Mouse (Mus musculus): ENCODE results near the gene Sv2a.

Sv2a gene

GRCm38 (mm10) chr3:96180727-96181477 lies at the start of gene Sv2a:
TSS of gene Sv2a (plus strand) at chr3:96181151.
- peak; percentile 59 to 70 for DNase-seq (ENCODE audit: low spot score in 2 of 2)

- DNase-seq (ENCODE audit: low spot score in 2 of 2) = no peak
Observed at GRCm38 (mm10) chr3:96132478-96132877, 48.5 kb upstream of the Sv2a start.

- no peak for DNase-seq (ENCODE audit: low spot score in 2 of 2)
Observed at GRCm38 (mm10) chr3:96133327-96133905, 47.5 kb upstream of the Sv2a start.

GRCm38 (mm10) chr3:96135011-96135410 lies 45.9 kb upstream of the Sv2a start:
- DNase-seq (ENCODE audit: low spot score in 2 of 2) = no peak

- peak in 1 of 2 experiments; percentile 35 for DNase-seq (ENCODE audit: low spot score in 2 of 2)
Observed at GRCm38 (mm10) chr3:96147950-96148349, 33.0 kb upstream of the Sv2a start.

DNA sequence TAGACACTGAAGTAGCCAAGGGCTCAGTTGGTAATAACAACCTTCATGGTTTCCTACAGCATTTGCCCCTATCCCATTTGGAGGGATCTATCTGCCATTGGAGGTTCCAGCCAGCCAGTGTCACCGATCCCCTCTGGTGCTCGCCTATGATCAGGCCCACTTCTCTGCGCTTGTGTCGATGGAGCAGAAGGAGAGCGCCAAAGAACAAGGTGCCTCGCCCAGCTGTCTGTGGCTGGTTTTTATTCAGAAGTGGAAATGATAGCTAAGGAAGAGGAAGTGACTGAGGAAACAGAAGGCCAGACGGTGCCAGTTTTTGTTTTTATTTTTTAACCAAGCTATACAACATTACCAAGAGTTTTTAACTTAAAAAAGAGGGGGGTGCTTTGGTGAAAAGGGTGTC lies 29.1 kb upstream of the Sv2a start:
- DNase-seq (ENCODE audit: low spot score in 2 of 2) = no peak

- DNase-seq (ENCODE audit: low spot score in 2 of 2) = no peak
Observed at GRCm38 (mm10) chr3:96152611-96153010, 28.3 kb upstream of the Sv2a start.

- DNase-seq (ENCODE audit: low spot score in 2 of 2) = no peak
Observed at GRCm38 (mm10) chr3:96155501-96155900, 25.4 kb upstream of the Sv2a start.

DNA sequence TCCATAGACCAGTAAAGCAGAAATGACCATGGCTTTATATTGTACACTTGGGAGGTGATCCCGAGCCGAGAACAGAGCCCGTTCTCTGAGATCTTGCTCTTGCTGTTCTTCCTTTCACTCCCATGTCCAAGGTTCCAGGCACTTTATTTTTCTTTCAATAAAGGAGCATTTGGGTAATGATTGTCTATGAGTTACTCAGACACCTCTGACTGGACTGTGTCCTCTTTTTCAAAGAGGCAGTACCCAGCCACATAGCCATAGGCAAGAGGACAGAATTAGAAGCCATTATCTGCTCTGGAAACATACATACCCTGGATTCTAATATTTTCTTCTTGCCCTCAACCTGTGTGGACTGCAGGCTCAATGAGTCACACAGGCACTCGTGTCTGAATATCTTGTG lies 21.1 kb upstream of the Sv2a start:
- no peak for DNase-seq (ENCODE audit: low spot score in 2 of 2)

DNA sequence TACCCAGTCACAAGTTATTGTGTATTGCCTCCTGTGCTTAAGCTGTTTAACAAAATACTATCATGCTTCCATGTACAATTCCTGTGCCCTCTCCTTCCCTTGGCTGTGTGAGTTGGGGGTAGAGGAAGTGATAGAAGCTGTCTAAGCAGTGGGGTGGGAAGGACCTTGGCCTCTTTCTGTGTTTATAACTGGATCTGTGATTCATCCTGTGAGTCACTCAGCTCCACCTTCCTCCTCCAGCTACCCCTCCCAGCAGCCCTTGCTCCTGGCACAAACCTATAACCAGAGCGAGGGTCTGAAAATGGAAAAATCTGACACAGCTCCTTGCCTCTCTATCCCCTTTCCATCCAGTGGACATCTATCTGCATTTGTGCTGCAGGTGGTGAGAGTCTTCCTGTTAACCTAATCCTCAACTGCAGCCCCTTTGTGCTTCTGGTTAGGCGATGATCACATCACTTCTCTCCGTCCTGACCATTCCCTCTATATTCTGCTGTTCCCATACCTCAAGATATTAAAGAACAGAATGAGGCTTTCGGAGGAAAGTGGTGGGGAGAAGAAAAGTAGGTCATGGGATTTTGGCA lies 20.6 kb upstream of the Sv2a start:
- DNase-seq (ENCODE audit: low spot score in 2 of 2) = no peak

- DNase-seq (ENCODE audit: low spot score in 2 of 2) = no peak
Observed at GRCm38 (mm10) chr3:96160803-96161516, 20.0 kb upstream of the Sv2a start.

- DNase-seq (ENCODE audit: low spot score in 2 of 2) = no peak
Observed at GRCm38 (mm10) chr3:96161869-96162840, 18.8 kb upstream of the Sv2a start, which contains the start of gene Mtmr11. TSS of gene Mtmr11 (plus strand) at chr3:96162004.

DNA sequence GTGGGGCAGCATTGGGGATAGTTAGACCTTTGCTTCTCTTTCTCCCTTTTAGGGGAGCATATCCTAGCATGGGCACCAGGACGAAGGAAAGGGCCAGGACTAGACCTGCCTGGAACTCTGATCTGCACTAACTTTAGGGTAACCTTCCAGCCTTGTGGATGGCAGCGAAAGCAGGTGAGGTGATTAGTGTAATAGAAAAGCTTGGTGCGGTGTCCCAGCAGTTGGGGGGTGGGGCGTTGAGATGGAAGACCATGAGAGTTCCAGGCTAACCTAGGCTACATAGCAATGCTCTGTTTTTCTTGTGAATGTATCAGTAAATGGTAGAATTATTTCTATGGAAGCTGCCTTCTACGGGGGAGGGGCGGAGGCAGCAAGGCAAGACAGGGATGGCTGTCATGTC lies 17.9 kb upstream of the Sv2a start:
- DNase-seq (ENCODE audit: low spot score in 2 of 2) = no peak

DNA sequence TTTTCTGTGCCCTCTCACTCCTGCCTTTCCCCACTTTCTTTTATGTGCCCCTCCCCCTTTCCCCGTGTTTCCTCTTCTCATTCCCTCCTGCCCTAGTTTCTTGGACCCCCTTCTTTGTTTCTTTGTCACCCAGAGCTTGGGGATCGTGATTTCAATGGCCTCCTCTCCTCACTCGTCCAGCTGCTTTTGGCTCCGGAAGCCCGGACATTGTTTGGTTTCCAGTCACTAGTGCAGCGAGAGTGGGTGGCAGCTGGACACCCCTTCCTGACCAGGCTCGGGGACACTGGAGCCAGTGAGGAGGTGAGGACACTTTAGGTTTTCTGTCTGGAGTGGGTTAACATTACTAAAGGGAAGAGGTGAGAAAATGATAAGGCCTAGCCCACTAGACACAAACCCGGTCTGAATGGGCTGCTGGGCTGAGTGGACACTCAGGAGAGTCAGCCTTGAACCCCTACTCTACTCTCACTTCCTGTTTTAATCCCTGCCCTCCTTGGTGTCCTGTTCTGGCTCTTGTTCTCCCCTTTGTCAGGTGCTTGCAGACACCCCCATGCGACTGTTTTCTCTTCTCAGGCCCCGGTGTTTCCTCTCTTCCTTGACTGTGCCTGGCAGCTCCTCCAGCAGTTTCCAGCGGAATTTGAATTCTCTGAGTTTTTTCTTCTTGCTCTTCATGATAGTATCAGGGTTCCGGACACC lies 12.3 kb upstream of the Sv2a start:
- no peak for DNase-seq (ENCODE audit: low spot score in 2 of 2)

DNA sequence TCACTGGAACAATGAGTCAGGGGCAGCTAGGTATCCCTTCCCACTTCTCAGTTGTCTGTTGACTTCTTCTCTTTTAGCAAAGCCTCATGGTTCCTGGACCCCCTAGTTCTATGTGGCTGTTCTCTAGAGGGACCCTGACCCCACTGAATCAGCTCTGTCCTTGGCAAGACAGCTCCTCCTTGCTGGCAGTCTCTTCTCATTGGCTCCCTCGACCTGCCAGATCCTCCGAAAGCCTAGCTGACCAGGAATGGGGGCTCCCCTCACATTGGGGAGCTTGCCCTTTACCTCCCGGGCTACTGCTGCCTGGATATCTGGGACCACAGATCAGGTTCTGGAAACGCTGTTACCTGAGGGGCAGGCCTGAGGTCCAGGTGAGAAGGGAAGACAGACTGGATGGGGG lies 10.7 kb upstream of the Sv2a start:
- no peak for DNase-seq (ENCODE audit: low spot score in 2 of 2)

GRCm38 (mm10) chr3:96170976-96171545 lies 9.9 kb upstream of the Sv2a start:
- DNase-seq (ENCODE audit: low spot score in 2 of 2) = no peak

DNA sequence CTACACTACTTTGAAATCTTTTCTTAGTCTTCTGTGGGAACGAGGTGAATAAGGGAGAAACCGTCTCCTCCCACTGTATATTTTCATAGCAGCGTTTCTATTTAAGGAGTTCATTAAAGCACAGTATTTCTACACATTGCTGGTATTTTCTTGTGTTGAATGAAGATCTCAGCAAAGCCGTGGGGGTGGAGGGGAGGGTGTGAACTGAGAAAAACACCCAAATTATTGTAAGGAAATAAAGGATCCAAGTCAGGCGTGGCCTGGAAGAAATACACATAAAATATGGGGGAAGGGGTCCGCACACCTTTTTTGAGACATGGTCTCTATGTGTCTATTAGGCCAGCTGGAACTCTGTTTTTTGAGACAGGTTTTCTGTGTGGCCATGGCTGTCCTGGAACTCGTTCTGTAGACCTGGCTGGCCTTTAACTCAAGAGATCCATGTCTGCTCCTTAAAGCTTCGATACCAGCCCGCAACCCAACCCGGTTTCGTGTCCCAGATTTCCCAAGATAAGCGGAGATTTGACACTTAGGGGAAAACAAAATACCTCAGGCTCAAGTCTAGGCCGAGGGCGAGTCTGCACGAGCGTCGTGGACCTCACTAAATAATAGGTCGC lies 9.3 kb upstream of the Sv2a start:
- DNase-seq (ENCODE audit: low spot score in 2 of 2) = no peak

- DNase-seq (ENCODE audit: low spot score in 2 of 2) = peak; percentile 58 to 77
Observed at GRCm38 (mm10) chr3:96172197-96173178, 8.5 kb upstream of the Sv2a start, which contains the start of gene Sf3b4. TSS of gene Sf3b4 (plus strand) at chr3:96172332.

- no peak for DNase-seq (ENCODE audit: low spot score in 2 of 2)
Observed at GRCm38 (mm10) chr3:96173185-96173584, 7.8 kb upstream of the Sv2a start.

Data from cerebellum, postnatal 4 days (tissue).